Mouse (Mus musculus): ENCODE data around the gene Mapk1ip1. TPM values are rescaled to one million over a fixed set of nuclear protein-coding genes. Genes with fewer than 3 reads are reported as not detected.

Mapk1ip1 gene
- polyA plus RNA-seq, 1 experiment from 2014 or later: 16.7 TPM

GRCm38 (mm10) chr7:138840594-138841021 lies 5.5 kb downstream of the Mapk1ip1 start:
- peak; percentile 53 for DNase-seq (ENCODE audit: low spot score)

GRCm38 (mm10) chr7:138835028-138835427 lies 11.0 kb downstream of the Mapk1ip1 start:
- DNase-seq (ENCODE audit: low spot score): no peak

- DNase-seq (ENCODE audit: low spot score): peak; percentile 54
These were observed 18.3 kb downstream of the Mapk1ip1 start for GRCm38 (mm10) chr7:138827812-138828211.

GRCm38 (mm10) chr7:138824995-138825756 lies 20.9 kb downstream of the Mapk1ip1 start:
- DNase-seq (ENCODE audit: low spot score): no peak

GRCm38 (mm10) chr7:138824423-138824822 lies 21.6 kb downstream of the Mapk1ip1 start:
- DNase-seq (ENCODE audit: low spot score): no peak

GRCm38 (mm10) chr7:138818314-138818713 lies 27.8 kb downstream of the Mapk1ip1 start:
- DNase-seq (ENCODE audit: low spot score): no peak

- no peak for DNase-seq (ENCODE audit: low spot score)
These were observed 32.7 kb downstream of the Mapk1ip1 start for GRCm38 (mm10) chr7:138813213-138813875.

GRCm38 (mm10) chr7:138807146-138807545 lies 38.9 kb downstream of the Mapk1ip1 start:
- DNase-seq (ENCODE audit: low spot score): no peak

- no peak for DNase-seq (ENCODE audit: low spot score)
These were observed 42.7 kb downstream of the Mapk1ip1 start for GRCm38 (mm10) chr7:138803386-138803785.

GRCm38 (mm10) chr7:138788109-138788508 lies 58.0 kb downstream of the Mapk1ip1 start:
- DNase-seq (ENCODE audit: low spot score): no peak

Other genes with a start within 250 kb of the Mapk1ip1 start
- gene Ppp2r2d, start 194 bp downstream of the Mapk1ip1 start, polyA plus RNA-seq (2015; fragmentation: Nextera tagmentation; extraction: Ambion mirVana): 26.5 and 32.3 TPM in 2 replicates
- 41.4 and 42.5 TPM in 2 replicates for gene Bnip3, start 63.2 kb upstream of the Mapk1ip1 start, polyA plus RNA-seq (2015; fragmentation: Nextera tagmentation; extraction: Ambion mirVana)
- not detected in 2 replicates for gene Jakmip3, start 94.5 kb upstream of the Mapk1ip1 start, polyA plus RNA-seq (2015; fragmentation: Nextera tagmentation; extraction: Ambion mirVana)
- gene Dpysl4, start 239.7 kb upstream of the Mapk1ip1 start, polyA plus RNA-seq (2015; fragmentation: Nextera tagmentation; extraction: Ambion mirVana): 0.13 and 0.22 TPM in 2 replicates